Mouse (Mus musculus): ENCODE data around the gene Meltf.

The Meltf gene

GRCm38 (mm10) chr16:31878573-31879257 lies at the start of gene Meltf:
Gene Meltf, plus strand, starts transcription at chr16:31878810.
- peak; percentile 73 for DNase-seq (ENCODE audit: low read depth, low spot score)

- DNase-seq (ENCODE audit: low read depth, low spot score): no peak
Observed at GRCm38 (mm10) chr16:31830726-31831125, 47.9 kb upstream of the Meltf start.

- DNase-seq (ENCODE audit: low read depth, low spot score): no peak
Observed at GRCm38 (mm10) chr16:31832630-31833422, 45.8 kb upstream of the Meltf start.

GRCm38 (mm10) chr16:31834011-31834584 lies 44.5 kb upstream of the Meltf start:
- DNase-seq (ENCODE audit: low read depth, low spot score): peak; percentile 45

- no peak for DNase-seq (ENCODE audit: low read depth, low spot score)
Observed at GRCm38 (mm10) chr16:31834662-31835318, 43.8 kb upstream of the Meltf start.

GRCm38 (mm10) chr16:31837362-31837761 lies 41.2 kb upstream of the Meltf start:
- DNase-seq (ENCODE audit: low read depth, low spot score): no peak

- DNase-seq (ENCODE audit: low read depth, low spot score): no peak
Observed at GRCm38 (mm10) chr16:31844246-31844645, 34.4 kb upstream of the Meltf start.

GRCm38 (mm10) chr16:31846763-31847162 lies 31.8 kb upstream of the Meltf start:
- no peak for DNase-seq (ENCODE audit: low read depth, low spot score)

- DNase-seq (ENCODE audit: low read depth, low spot score): no peak
Observed at GRCm38 (mm10) chr16:31863920-31864319, 14.7 kb upstream of the Meltf start.

- no peak for DNase-seq (ENCODE audit: low read depth, low spot score)
Observed at GRCm38 (mm10) chr16:31865242-31865641, 13.4 kb upstream of the Meltf start.

- DNase-seq (ENCODE audit: low read depth, low spot score): no peak
Observed at GRCm38 (mm10) chr16:31866911-31867310, 11.7 kb upstream of the Meltf start.

- no peak for DNase-seq (ENCODE audit: low read depth, low spot score)
Observed at GRCm38 (mm10) chr16:31867736-31868135, 10.9 kb upstream of the Meltf start.

GRCm38 (mm10) chr16:31873721-31874120 lies 4.9 kb upstream of the Meltf start:
- no peak for DNase-seq (ENCODE audit: low read depth, low spot score)

- DNase-seq (ENCODE audit: low read depth, low spot score): no peak
Observed at GRCm38 (mm10) chr16:31875391-31875790, 3.2 kb upstream of the Meltf start.

- no peak for DNase-seq (ENCODE audit: low read depth, low spot score)
Observed at GRCm38 (mm10) chr16:31876386-31876785, 2.2 kb upstream of the Meltf start.

GRCm38 (mm10) chr16:31878052-31878451 lies 558 bp upstream of the Meltf start:
- DNase-seq (ENCODE audit: low read depth, low spot score): no peak

- peak; percentile 37 for DNase-seq (ENCODE audit: low read depth, low spot score)
Observed at GRCm38 (mm10) chr16:31880146-31880840, 1.7 kb downstream of the Meltf start.

- DNase-seq (ENCODE audit: low read depth, low spot score): no peak
Observed at GRCm38 (mm10) chr16:31882381-31882908, 3.8 kb downstream of the Meltf start.

- DNase-seq (ENCODE audit: low read depth, low spot score): no peak
Observed at GRCm38 (mm10) chr16:31883302-31883701, 4.7 kb downstream of the Meltf start.

- DNase-seq (ENCODE audit: low read depth, low spot score): no peak
Observed at GRCm38 (mm10) chr16:31883902-31884301, 5.3 kb downstream of the Meltf start.

- DNase-seq (ENCODE audit: low read depth, low spot score): no peak
Observed at GRCm38 (mm10) chr16:31890907-31891306, 12.3 kb downstream of the Meltf start.
